Mouse (Mus musculus) kidney, postnatal 0 days (tissue): Measurements from ENCODE around the gene Sh2d1a. TPM values are rescaled to one million over a fixed set of nuclear protein-coding genes. Genes with fewer than 3 reads are reported as not detected.

Experiments used
- ATAC-seq: fragments of 200-750 bp; cut with Nextera tagmentation; replicated peaks from 2 replicates; pipeline ENCODE4 v1.8.0; 2017; ENCODE audit warnings: low read depth, moderate number of reproducible peaks, moderate TSS enrichment, moderate library complexity; ENCODE audit not compliant: low FRiP score
- DNase-seq: peaks from one replicate; pipeline ENCODE4 v3.0.0-alpha.2; 2016; ENCODE audit warnings: low spot score
- H3K27ac ChIP-seq: fragments of 300-500 bp; sonication (generic); 2 replicates; pipeline ENCODE4 v1.5.1; 2014; ENCODE audit warnings: mild to moderate bottlenecking
- H3K27me3 ChIP-seq: fragments of 300-500 bp; sonication (generic); 2 replicates; pipeline ENCODE4 v1.6.1; 2014; ENCODE audit warnings: low read length, mixed read lengths; ENCODE audit not compliant: insufficient read depth
- H3K36me3 ChIP-seq: fragments of 300-500 bp; sonication (generic); 2 replicates; pipeline ENCODE4 v1.6.1; 2014; ENCODE audit warnings: low read length, mixed read lengths; ENCODE audit not compliant: insufficient read depth
- H3K4me1 ChIP-seq: fragments of 300-500 bp; sonication (generic); replicated peaks from 2 replicates; pipeline ENCODE4 v1.6.1; 2014; ENCODE audit warnings: antibody characterized with exemption, low read length, mixed read lengths; ENCODE audit not compliant: insufficient read depth
- H3K4me2 ChIP-seq: fragments of 300-500 bp; sonication (generic); 2 replicates; pipeline ENCODE4 v1.6.1; 2014; ENCODE audit warnings: mild to moderate bottlenecking, low read length, moderate library complexity, mixed read lengths
- H3K4me3 ChIP-seq: fragments of 300-500 bp; sonication (generic); replicated peaks from 2 replicates; pipeline ENCODE4 v1.5.1; 2014; ENCODE audit warnings: low read depth, low read length
- H3K9ac ChIP-seq: fragments of 300-500 bp; sonication (generic); 2 replicates; pipeline ENCODE4 v1.6.1; 2014; ENCODE audit warnings: low read depth, low read length
- H3K9me3 ChIP-seq: fragments of 300-500 bp; sonication (generic); replicated peaks from 2 replicates; pipeline ENCODE4 v1.6.1; 2016; ENCODE audit warnings: low read length, inconsistent platforms, mixed read lengths
- CTCF ChIP-seq: IDR thresholded peaks from 2 replicates; pipeline ENCODE4 v1.5.1; 2016; ENCODE audit warnings: antibody characterized with exemption, low read depth, mild to moderate bottlenecking, moderate library complexity
- WGBS: fragments of 180-500 bp; shearing (Covaris S2); extraction: QIAGEN DNeasy Blood & Tissue Kit; methylation state at CpG from one replicate; pipeline ENCODE4 v1.1.7; 2014; 5-methylcytosine and 5-hydroxymethylcytosine counted together
- polyA plus RNA-seq: library from polyadenylated mRNA; unstranded; fragments of >200 nt; fragmentation: Nextera tagmentation; extraction: Ambion mirVana; gene quantifications from 2 replicates; pipeline ENCODE4 v1.2.1, GENCODE M21; 2015

The Sh2d1a gene
- polyA plus RNA-seq, 1 experiment from 2014 or later, result 0.13 TPM

GRCm38 (mm10) chrX:42548513-42548912 lies 46.3 kb downstream of the Sh2d1a start:
- Histone ChIP-seq H3K27me3 (no peaks in the 10 kb centered on the region), H3K9me3 (no peaks in the 10 kb centered on the region), H3K36me3 (no peaks in the 10 kb centered on the region), H3K4me1 (no peaks in the 10 kb centered on the region), H3K9ac (no peak overlapping the region), H3K27ac (no peak overlapping the region), H3K4me2 (no peak overlapping the region), H3K4me3 (no peak overlapping the region)
- DNase-seq (no peak), ATAC-seq (no peak)
- WGBS, result 69% methylated on average over 4 of the region's 4 CpGs
- no peak for TF ChIP-seq CTCF

DNA sequence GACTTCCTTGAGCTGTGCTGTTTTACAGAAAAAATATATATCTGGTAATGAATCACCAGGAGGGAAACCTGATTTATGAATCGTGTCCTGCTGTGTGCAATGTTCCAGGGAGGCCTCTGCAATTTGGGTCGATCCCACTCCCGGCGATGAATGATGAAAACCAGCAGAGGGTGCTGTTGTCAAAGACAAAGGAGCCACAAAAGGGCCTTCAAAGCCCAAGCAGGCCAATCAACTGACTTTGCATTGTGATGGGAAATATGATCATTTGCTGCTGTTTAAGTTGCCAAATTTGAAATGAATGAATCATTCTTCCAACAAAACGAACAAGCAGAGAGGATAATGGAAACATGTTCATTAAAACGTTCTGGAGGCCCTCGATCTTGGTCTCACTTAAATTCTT lies 55.0 kb downstream of the Sh2d1a start:
- no peaks in the 10 kb centered on the region for H3K9me3 ChIP-seq
- 28% methylated on average over 7 of the region's 7 CpGs for WGBS
- no peak overlapping the region for H3K4me2 ChIP-seq
- H3K27me3 ChIP-seq, result no peaks in the 10 kb centered on the region
- TF ChIP-seq CTCF, result peak; percentile 77
- no peak overlapping the region for H3K4me3 ChIP-seq
- ATAC-seq (no peak), DNase-seq (peak; percentile 63)
- no peaks in the 10 kb centered on the region for H3K4me1 ChIP-seq
- H3K27ac ChIP-seq, result no peak overlapping the region
- no peak overlapping the region for H3K9ac ChIP-seq
- no peaks in the 10 kb centered on the region for H3K36me3 ChIP-seq

DNA sequence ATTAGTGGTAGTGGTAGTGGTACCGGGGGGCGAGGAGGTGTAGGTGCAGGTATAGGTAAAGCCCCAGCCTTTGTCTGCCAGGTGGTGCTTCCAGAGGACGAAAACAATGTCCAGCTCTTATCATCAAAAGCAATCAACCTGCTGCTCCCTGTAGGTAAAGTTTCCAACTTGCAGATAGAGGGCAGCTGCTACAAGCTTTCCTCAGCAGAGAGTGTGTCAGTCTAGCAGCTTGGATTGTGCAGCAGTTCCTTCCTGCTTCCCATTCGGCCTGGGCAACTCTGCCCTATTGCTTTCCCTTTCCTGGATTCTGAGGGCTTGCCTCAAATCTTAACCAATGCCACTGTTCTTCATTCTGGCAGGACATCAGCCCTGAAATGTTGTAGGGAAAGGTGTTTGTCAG lies 56.4 kb downstream of the Sh2d1a start:
- no peak overlapping the region for H3K4me2 ChIP-seq
- no peak overlapping the region for H3K9ac ChIP-seq
- no peak overlapping the region for H3K4me3 ChIP-seq
- no peaks in the 10 kb centered on the region for H3K27me3 ChIP-seq
- no peak overlapping the region for H3K27ac ChIP-seq
- H3K4me1 ChIP-seq, result no peaks in the 10 kb centered on the region
- no peaks in the 10 kb centered on the region for H3K36me3 ChIP-seq
- TF ChIP-seq CTCF, result peak; percentile 47; the same call in 1 of the 2 replicates
- WGBS, result 64% methylated on average over 4 of the region's 4 CpGs
- no peaks in the 10 kb centered on the region for H3K9me3 ChIP-seq
- ATAC-seq (no peak), DNase-seq (no peak)

Other genes starting within 250 kb of the Sh2d1a start
- not detected in 2 replicates for gene Tex13c2, start 12.8 kb upstream of the Sh2d1a start, polyA plus RNA-seq